Mouse (Mus musculus): ENCODE results near the gene Tmem247. TPM values are rescaled to one million over a fixed set of nuclear protein-coding genes. Genes with fewer than 3 reads are reported as not detected.

The Tmem247 gene
- polyA plus RNA-seq, 1 experiment from 2014 or later: not detected

GRCm38 (mm10) chr17:86924679-86925078 is 7.5 kb downstream of the Tmem247 start:
- Histone ChIP-seq H3K4me1 (no peaks in the 10 kb centered on the region), H3K27me3 (ENCODE audit: low read depth, poor library complexity, severe bottlenecking) (no peaks in the 10 kb centered on the region), H3K27ac (replicated peaks) (no peak overlapping the region), H3K4me3 (no peak overlapping the region), H3K9me3 (replicated peaks) (peaks cover 9% of the 10 kb centered on the region), H3K36me3 (no peaks in the 10 kb centered on the region)
- WGBS: 84% methylated on average over 3 of the region's 3 CpGs
- DNase-seq (ENCODE audit: low spot score): no peak

- 94% methylated on average over 3 of the region's 3 CpGs for WGBS
- DNase-seq (ENCODE audit: low spot score): no peak
- H3K4me1 ChIP-seq: no peaks in the 10 kb centered on the region
- H3K9me3 ChIP-seq (replicated peaks): peaks cover 9% of the 10 kb centered on the region
- H3K4me3 ChIP-seq: no peak overlapping the region
- H3K27ac ChIP-seq (replicated peaks): no peak overlapping the region
- no peaks in the 10 kb centered on the region for H3K36me3 ChIP-seq
- H3K27me3 ChIP-seq (ENCODE audit: low read depth, poor library complexity, severe bottlenecking): no peaks in the 10 kb centered on the region
Measured at GRCm38 (mm10) chr17:86926836-86927235, 9.7 kb downstream of the Tmem247 start.

GRCm38 (mm10) chr17:86929355-86929754 is 12.2 kb downstream of the Tmem247 start:
- Histone ChIP-seq H3K4me1 (peaks cover 12% of the 10 kb centered on the region), H3K4me3 (no peak overlapping the region), H3K27ac (replicated peaks) (no peak overlapping the region), H3K9me3 (replicated peaks) (peaks cover 9% of the 10 kb centered on the region), H3K27me3 (ENCODE audit: low read depth, poor library complexity, severe bottlenecking) (peaks cover 6% of the 10 kb centered on the region; the same call in 1 of the 2 replicates), H3K36me3 (no peaks in the 10 kb centered on the region)
- WGBS: 90% methylated on average over 6 of the region's 6 CpGs
- no peak for DNase-seq (ENCODE audit: low spot score)

GRCm38 (mm10) chr17:86929981-86930380 is 12.8 kb downstream of the Tmem247 start:
- no peak for DNase-seq (ENCODE audit: low spot score)
- Histone ChIP-seq H3K27me3 (ENCODE audit: low read depth, poor library complexity, severe bottlenecking) (peaks cover 9% of the 10 kb centered on the region; the same call in 1 of the 2 replicates), H3K4me3 (no peak overlapping the region), H3K27ac (replicated peaks) (no peak overlapping the region), H3K9me3 (replicated peaks) (peaks cover 9% of the 10 kb centered on the region), H3K4me1 (peaks cover 12% of the 10 kb centered on the region), H3K36me3 (no peaks in the 10 kb centered on the region)

GRCm38 (mm10) chr17:86932896-86933295 is 15.7 kb downstream of the Tmem247 start:
- Histone ChIP-seq H3K4me1 (peaks cover 22% of the 10 kb centered on the region), H3K9me3 (replicated peaks) (no peaks in the 10 kb centered on the region), H3K27me3 (ENCODE audit: low read depth, poor library complexity, severe bottlenecking) (peaks cover 20% of the 10 kb centered on the region), H3K4me3 (no peak overlapping the region), H3K27ac (replicated peaks) (no peak overlapping the region), H3K36me3 (no peaks in the 10 kb centered on the region)
- no peak for DNase-seq (ENCODE audit: low spot score)
- 29% methylated on average over 5 of the region's 5 CpGs for WGBS

GRCm38 (mm10) chr17:86937064-86937463 is 19.9 kb downstream of the Tmem247 start:
- Histone ChIP-seq H3K27me3 (ENCODE audit: low read depth, poor library complexity, severe bottlenecking) (peaks cover 33% of the 10 kb centered on the region), H3K4me1 (peaks cover 28% of the 10 kb centered on the region), H3K4me3 (peak overlapping the region; percentile 57), H3K9me3 (replicated peaks) (no peaks in the 10 kb centered on the region), H3K36me3 (no peaks in the 10 kb centered on the region), H3K27ac (replicated peaks) (peak overlapping the region; percentile 77; the same call in 1 of the 2 replicates)
- WGBS: 84% methylated on average over 2 of the region's 2 CpGs
- no peak for DNase-seq (ENCODE audit: low spot score)

GRCm38 (mm10) chr17:86937497-86938155 is 20.5 kb downstream of the Tmem247 start:
- H3K4me3 ChIP-seq: peak overlapping the region; percentile 57
- H3K27ac ChIP-seq (replicated peaks): peak overlapping the region; percentile 77
- H3K9me3 ChIP-seq (replicated peaks): no peaks in the 10 kb centered on the region
- peaks cover 24% of the 10 kb centered on the region for H3K4me1 ChIP-seq
- H3K36me3 ChIP-seq: no peaks in the 10 kb centered on the region
- peaks cover 35% of the 10 kb centered on the region for H3K27me3 ChIP-seq (ENCODE audit: low read depth, poor library complexity, severe bottlenecking)
- peak; percentile 74 for DNase-seq (ENCODE audit: low spot score)
- 3% methylated on average over 20 of the region's 20 CpGs for WGBS

- Histone ChIP-seq H3K9me3 (replicated peaks) (no peaks in the 10 kb centered on the region), H3K27ac (replicated peaks) (no peak overlapping the region), H3K36me3 (no peaks in the 10 kb centered on the region), H3K4me3 (no peak overlapping the region), H3K27me3 (ENCODE audit: low read depth, poor library complexity, severe bottlenecking) (peaks cover 32% of the 10 kb centered on the region), H3K4me1 (peaks cover 16% of the 10 kb centered on the region)
- WGBS: 55% methylated on average over 7 of the region's 7 CpGs
- no peak for DNase-seq (ENCODE audit: low spot score)
Measured at GRCm38 (mm10) chr17:86938683-86939082, 21.5 kb downstream of the Tmem247 start.

- Histone ChIP-seq H3K36me3 (no peaks in the 10 kb centered on the region), H3K9me3 (replicated peaks) (no peaks in the 10 kb centered on the region), H3K4me3 (no peak overlapping the region), H3K27me3 (ENCODE audit: low read depth, poor library complexity, severe bottlenecking) (peaks cover 19% of the 10 kb centered on the region), H3K27ac (replicated peaks) (no peak overlapping the region), H3K4me1 (peaks cover 17% of the 10 kb centered on the region)
- no peak for DNase-seq (ENCODE audit: low spot score)
- 73% methylated on average over 6 of the region's 6 CpGs for WGBS
Measured at GRCm38 (mm10) chr17:86942112-86942511, 25.0 kb downstream of the Tmem247 start.

GRCm38 (mm10) chr17:86943158-86943557 is 26.0 kb downstream of the Tmem247 start:
- H3K36me3 ChIP-seq: no peaks in the 10 kb centered on the region
- DNase-seq (ENCODE audit: low spot score): no peak
- peaks cover 11% of the 10 kb centered on the region for H3K4me1 ChIP-seq
- 90% methylated on average over 6 of the region's 6 CpGs for WGBS
- H3K27me3 ChIP-seq (ENCODE audit: low read depth, poor library complexity, severe bottlenecking): peaks cover 16% of the 10 kb centered on the region
- no peaks in the 10 kb centered on the region for H3K9me3 ChIP-seq (replicated peaks)
- no peak overlapping the region for H3K4me3 ChIP-seq
- H3K27ac ChIP-seq (replicated peaks): no peak overlapping the region

- Histone ChIP-seq H3K27me3 (ENCODE audit: low read depth, poor library complexity, severe bottlenecking) (peaks cover 10% of the 10 kb centered on the region; the same call in 1 of the 2 replicates), H3K36me3 (no peaks in the 10 kb centered on the region), H3K4me1 (peaks cover 10% of the 10 kb centered on the region), H3K9me3 (replicated peaks) (no peaks in the 10 kb centered on the region), H3K4me3 (no peak overlapping the region), H3K27ac (replicated peaks) (no peak overlapping the region)
- 50% methylated on average over 4 of the region's 4 CpGs for WGBS
- DNase-seq (ENCODE audit: low spot score): no peak
Measured at GRCm38 (mm10) chr17:86946078-86946477, 28.9 kb downstream of the Tmem247 start.

- Histone ChIP-seq H3K27me3 (ENCODE audit: low read depth, poor library complexity, severe bottlenecking) (no peaks in the 10 kb centered on the region), H3K36me3 (no peaks in the 10 kb centered on the region), H3K4me3 (no peak within 1 kb of the TSS), H3K9me3 (replicated peaks) (no peaks in the 10 kb centered on the region), H3K27ac (replicated peaks) (peak within 1 kb of the TSS; percentile 24), H3K4me1 (peaks cover 10% of the 10 kb centered on the region)
- no peak for DNase-seq (ENCODE audit: low spot score)
- 86% methylated on average over 28 of the region's 28 CpGs for WGBS
Measured at GRCm38 (mm10) chr17:86947840-86948796, 31.0 kb downstream of the Tmem247 start, which contains the start of gene Atp6v1e2. Gene Atp6v1e2 (minus strand): TSS chr17:86947897.

GRCm38 (mm10) chr17:86948801-86949200 is 31.7 kb downstream of the Tmem247 start:
- no peak for DNase-seq (ENCODE audit: low spot score)
- 83% methylated on average over 6 of the region's 6 CpGs for WGBS
- Histone ChIP-seq H3K4me3 (no peak overlapping the region), H3K27ac (replicated peaks) (peak overlapping the region; percentile 24), H3K27me3 (ENCODE audit: low read depth, poor library complexity, severe bottlenecking) (no peaks in the 10 kb centered on the region), H3K36me3 (no peaks in the 10 kb centered on the region), H3K4me1 (peaks cover 10% of the 10 kb centered on the region), H3K9me3 (replicated peaks) (no peaks in the 10 kb centered on the region)
